Comparison of ENCODE assay signal across 26 mouse cellular contexts in the genomic region with DNA sequence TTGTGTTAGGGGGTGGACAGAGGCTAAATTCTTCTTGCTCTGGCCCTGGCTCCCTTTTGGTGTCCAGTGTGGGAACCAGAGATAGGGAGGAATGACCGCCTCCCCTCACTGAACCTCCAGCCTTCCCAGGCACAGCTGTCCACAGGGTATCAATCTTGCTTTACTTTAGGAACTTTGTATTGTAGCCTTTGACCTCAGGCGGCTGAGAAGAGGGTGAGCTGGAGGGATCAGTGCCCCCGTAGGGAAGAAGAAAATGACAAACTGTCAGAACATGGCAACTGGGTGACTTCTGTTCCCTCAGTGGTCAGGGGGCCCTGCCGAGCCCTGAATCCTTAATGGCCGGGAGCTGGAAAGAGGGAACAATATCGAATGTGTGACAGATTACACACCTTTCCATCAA. TPM values are rescaled to one million over a fixed set of nuclear protein-coding genes. Genes with fewer than 3 reads are reported as not detected.
DNase-seq lines count a peak whose midpoint lies in the region; ATAC-seq and TF ChIP-seq lines count a peak whose summit lies in the region.
"Had no signal": no experiment of that assay in that cellular context is flagged by ENCODE, and none has a peak within 500 bp of the region (broad histone marks: within the 10 kb centered on the region; RNA-seq: fewer than 3 reads in every experiment).

No protein-coding gene starts in this region.

- DNase-seq in heart, adult 11 months = peak; percentile 79
- DNase-seq in heart, adult 18-20 months = no peak
- peak; percentile 68 for DNase-seq in midbrain, embryonic 10.5 days (ENCODE audit: low spot score)
- no peak for DNase-seq in midbrain, postnatal 0 days (ENCODE audit: low spot score)
- DNase-seq in neural tube, embryonic 10.5 days (ENCODE audit: extremely low spot score, low spot score) = peak; percentile 36
- no peak for DNase-seq in left cerebral cortex, adult 18-20 months (ENCODE audit: low spot score in 2 of 2)
- DNase-seq: adrenal gland, adult 8-10 months; adrenal gland, postnatal 25 days; cerebellum, adult 11-12 months; cerebellum, adult 8-10 months; cerebellum, postnatal 10 days; forebrain, postnatal 0 days; gastrocnemius, adult 2 months; gastrocnemius, postnatal 14 days; heart, adult 2 months; heart, postnatal 14 days; heart, postnatal 4 days had no signal

- no peak overlapping the region for H3K4me2 ChIP-seq in midbrain, postnatal 0 days (ENCODE audit: low read depth, low read length, poor library complexity, severe bottlenecking)
- H3K4me2 ChIP-seq in neural tube, embryonic 15.5 days = no peak overlapping the region
- no peak overlapping the region for H3K4me2 ChIP-seq in kidney, embryonic 14.5 days (replicated peaks; ENCODE audit: low read depth, low read length)
- H3K4me2 ChIP-seq: embryonic facial prominence, embryonic 12.5 days; embryonic facial prominence, embryonic 15.5 days; heart, embryonic 13.5 days; hindbrain, embryonic 14.5 days had no signal

- peak overlapping the region; percentile 63 for H3K27ac ChIP-seq in midbrain, embryonic 10.5 days (replicated peaks)
- H3K27ac ChIP-seq in midbrain, postnatal 0 days (ENCODE audit: low read depth, low read length) = no peak overlapping the region
- H3K27ac ChIP-seq in neural tube, embryonic 15.5 days (replicated peaks) = no peak overlapping the region
- no peak overlapping the region for H3K27ac ChIP-seq in kidney, embryonic 14.5 days (ENCODE audit: low read depth, low read length)
- H3K27ac ChIP-seq: embryonic facial prominence, embryonic 12.5 days; embryonic facial prominence, embryonic 15.5 days; gastrocnemius, adult 2 months; heart, adult 2 months; heart, embryonic 10.5 days; heart, embryonic 13.5 days; hindbrain, embryonic 14.5 days had no signal

- peaks cover 8% of the 10 kb centered on the region for H3K9me3 ChIP-seq in midbrain, embryonic 10.5 days (replicated peaks)
- no peaks in the 10 kb centered on the region for H3K9me3 ChIP-seq in midbrain, postnatal 0 days (ENCODE audit: low read length)
- H3K9me3 ChIP-seq in neural tube, embryonic 15.5 days (replicated peaks) = no peaks in the 10 kb centered on the region
- 0 out of 2 replicates have a peak, but pooled peaks cover 6% of the 10 kb centered on the region for H3K9me3 ChIP-seq in kidney, embryonic 14.5 days (ENCODE audit: control insufficient read depth, low read length)
- H3K9me3 ChIP-seq: embryonic facial prominence, embryonic 12.5 days; embryonic facial prominence, embryonic 15.5 days; heart, embryonic 10.5 days; heart, embryonic 13.5 days had no signal

- H3K4me1 ChIP-seq in midbrain, embryonic 10.5 days = peaks cover 45% of the 10 kb centered on the region
- no peaks in the 10 kb centered on the region for H3K4me1 ChIP-seq in midbrain, postnatal 0 days (ENCODE audit: insufficient read depth, low read length)
- no peaks in the 10 kb centered on the region for H3K4me1 ChIP-seq in neural tube, embryonic 15.5 days
- H3K4me1 ChIP-seq in kidney, embryonic 14.5 days (ENCODE audit: control insufficient read depth, insufficient read depth, low read length) = no peaks in the 10 kb centered on the region
- H3K4me1 ChIP-seq: embryonic facial prominence, embryonic 12.5 days; embryonic facial prominence, embryonic 15.5 days; heart, embryonic 10.5 days; heart, embryonic 13.5 days had no signal

- no peak overlapping the region for H3K4me3 ChIP-seq in midbrain, embryonic 10.5 days
- H3K4me3 ChIP-seq in midbrain, postnatal 0 days (ENCODE audit: low read depth, low read length) = no peak overlapping the region
- H3K4me3 ChIP-seq in neural tube, embryonic 15.5 days (replicated peaks) = no peak overlapping the region
- no peak overlapping the region for H3K4me3 ChIP-seq in kidney, embryonic 14.5 days (ENCODE audit: low read length)
- H3K4me3 ChIP-seq: embryonic facial prominence, embryonic 12.5 days; embryonic facial prominence, embryonic 15.5 days; gastrocnemius, adult 2 months; heart, adult 2 months; heart, embryonic 10.5 days; heart, embryonic 13.5 days had no signal

- H3K36me3 ChIP-seq in midbrain, embryonic 10.5 days = no peaks in the 10 kb centered on the region
- no peaks in the 10 kb centered on the region for H3K36me3 ChIP-seq in midbrain, postnatal 0 days (ENCODE audit: insufficient read depth, low read length)
- no peaks in the 10 kb centered on the region for H3K36me3 ChIP-seq in neural tube, embryonic 15.5 days
- H3K36me3 ChIP-seq in kidney, embryonic 14.5 days (ENCODE audit: control insufficient read depth, insufficient read depth, low read length) = no peaks in the 10 kb centered on the region
- H3K36me3 ChIP-seq: embryonic facial prominence, embryonic 12.5 days; embryonic facial prominence, embryonic 15.5 days; heart, embryonic 10.5 days; heart, embryonic 13.5 days had no signal

- no peak for ATAC-seq in midbrain, postnatal 0 days (ENCODE audit: low FRiP score)
- no peak for ATAC-seq in neural tube, embryonic 15.5 days (ENCODE audit: low FRiP score)
- no peak for ATAC-seq in kidney, embryonic 14.5 days (ENCODE audit: low FRiP score, low TSS enrichment)
- ATAC-seq: activated CD4-positive, CD25-positive, alpha-beta regulatory T cell, adult 4 months; forebrain, embryonic 14.5 days; forebrain, postnatal 0 days had no signal

- no peak overlapping the region for H3K9ac ChIP-seq in midbrain, postnatal 0 days (replicated peaks; ENCODE audit: low read length, poor library complexity, severe bottlenecking)
- H3K9ac ChIP-seq in neural tube, embryonic 15.5 days (replicated peaks) = no peak overlapping the region
- H3K9ac ChIP-seq in kidney, embryonic 14.5 days (ENCODE audit: low read depth, low read length) = no peak overlapping the region
- H3K9ac ChIP-seq: embryonic facial prominence, embryonic 12.5 days; embryonic facial prominence, embryonic 15.5 days; forebrain, postnatal 0 days; heart, embryonic 13.5 days; hindbrain, embryonic 14.5 days had no signal

- H3K27me3 ChIP-seq in midbrain, embryonic 10.5 days (ENCODE audit: low read depth, poor library complexity, severe bottlenecking) = peaks cover 40% of the 10 kb centered on the region
- H3K27me3 ChIP-seq in midbrain, postnatal 0 days (ENCODE audit: insufficient read depth, low read length) = no peaks in the 10 kb centered on the region
- peaks cover 5% of the 10 kb centered on the region; the same call in 1 of the 2 replicates for H3K27me3 ChIP-seq in neural tube, embryonic 15.5 days (replicated peaks)
- H3K27me3 ChIP-seq in kidney, embryonic 14.5 days (ENCODE audit: control insufficient read depth, insufficient read depth, low read length) = peaks cover 6% of the 10 kb centered on the region; the same call in 1 of the 2 replicates

- WGBS in midbrain, embryonic 10.5 days = 42% methylated on average over 6 of the region's 6 CpGs
- WGBS in midbrain, postnatal 0 days = 36% methylated on average over 6 of the region's 6 CpGs
- 23% methylated on average over 6 of the region's 6 CpGs for WGBS in neural tube, embryonic 15.5 days
- WGBS in kidney, embryonic 14.5 days = 11% methylated on average over 6 of the region's 6 CpGs

- no peak for TF ChIP-seq CTCF in midbrain, postnatal 0 days (IDR thresholded peaks at IDR 0.05)

RNA-seq across cellular contexts. Expression of gene Pcdh8, which starts 9.2 kb away (rescaled TPM):
- under 1 TPM in 1 of 2 experiments, not detected in 1; 0.20 TPM for total RNA-seq in heart, adult 18-20 months (2021)
- 56.0 and 57.5 TPM in 2 replicates for polyA plus RNA-seq in midbrain, embryonic 10.5 days (2016; fragmentation: Nextera tagmentation; extraction: Ambion mirVana)
- 149 and 150 TPM in 2 replicates for total RNA-seq in midbrain, postnatal 0 days (2014; rRNA removed)
- polyA plus RNA-seq in midbrain, postnatal 0 days (2015; fragmentation: Nextera tagmentation; extraction: Ambion mirVana) = 49.3 and 50.2 TPM in 2 replicates
- 33.1 and 43.4 TPM in 2 replicates for polyA plus RNA-seq in neural tube, embryonic 15.5 days (2015; fragmentation: Nextera tagmentation; extraction: Ambion mirVana)
- 2.0 and 2.5 TPM in 2 replicates for polyA plus RNA-seq in kidney, embryonic 14.5 days (2014; fragmentation: Nextera tagmentation; extraction: Ambion mirVana)
- 10 to 100 TPM; 47.9 to 63.1 TPM for total RNA-seq in left cerebral cortex, adult 18-20 months (2021)
- total RNA-seq: gastrocnemius, adult 2 months; gastrocnemius, postnatal 14 days; heart, adult 2 months had no signal
- polyA plus RNA-seq: activated CD4-positive, CD25-positive, alpha-beta regulatory T cell, adult 4 months; heart, adult 2 months had no signal

Comparison
In these comparisons a context has a peak if more than half of its experiments do, and no peak if none do; other contexts are left out.
1. DNase-seq: peak in heart, adult 11 months (single experiment), midbrain, embryonic 10.5 days (single experiment) and neural tube, embryonic 10.5 days (single experiment); none in heart, adult 18-20 months (0 of 2), midbrain, postnatal 0 days (single experiment) and left cerebral cortex, adult 18-20 months (0 of 2).